Mouse (Mus musculus): ENCODE measurements around the gene Dusp5. TPM values are rescaled to one million over a fixed set of nuclear protein-coding genes. Genes with fewer than 3 reads are reported as not detected.
"Not testable (repeated sequence)": the region's sequence is repeated elsewhere in the genome, so short reads cannot be mapped to it uniquely, and the experiment has no call there.

Gene Dusp5
- polyA plus RNA-seq, 2 experiments from 2014 or later, result 6.7 to 11.1 TPM

DNA sequence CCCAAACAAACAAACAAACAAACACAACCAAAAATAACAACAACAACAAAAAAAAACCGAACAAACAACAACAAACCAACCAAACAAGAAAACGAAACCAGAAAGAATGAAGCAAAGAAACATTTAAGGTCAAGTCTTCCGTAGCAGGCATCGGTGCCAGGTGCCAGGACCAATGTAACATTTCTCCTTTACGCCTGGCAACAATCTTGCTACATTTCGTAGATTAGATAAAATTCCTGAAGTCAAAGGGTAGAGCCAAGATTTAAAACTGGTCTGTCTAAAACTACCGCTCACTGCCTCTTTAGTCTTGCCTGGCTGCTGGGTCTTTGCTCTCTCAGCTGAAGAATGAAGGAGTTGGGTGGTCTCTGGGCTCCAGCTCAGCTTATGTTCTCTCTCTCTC lies 47.2 kb downstream of the Dusp5 start:
- ATAC-seq, result no peak

DNA sequence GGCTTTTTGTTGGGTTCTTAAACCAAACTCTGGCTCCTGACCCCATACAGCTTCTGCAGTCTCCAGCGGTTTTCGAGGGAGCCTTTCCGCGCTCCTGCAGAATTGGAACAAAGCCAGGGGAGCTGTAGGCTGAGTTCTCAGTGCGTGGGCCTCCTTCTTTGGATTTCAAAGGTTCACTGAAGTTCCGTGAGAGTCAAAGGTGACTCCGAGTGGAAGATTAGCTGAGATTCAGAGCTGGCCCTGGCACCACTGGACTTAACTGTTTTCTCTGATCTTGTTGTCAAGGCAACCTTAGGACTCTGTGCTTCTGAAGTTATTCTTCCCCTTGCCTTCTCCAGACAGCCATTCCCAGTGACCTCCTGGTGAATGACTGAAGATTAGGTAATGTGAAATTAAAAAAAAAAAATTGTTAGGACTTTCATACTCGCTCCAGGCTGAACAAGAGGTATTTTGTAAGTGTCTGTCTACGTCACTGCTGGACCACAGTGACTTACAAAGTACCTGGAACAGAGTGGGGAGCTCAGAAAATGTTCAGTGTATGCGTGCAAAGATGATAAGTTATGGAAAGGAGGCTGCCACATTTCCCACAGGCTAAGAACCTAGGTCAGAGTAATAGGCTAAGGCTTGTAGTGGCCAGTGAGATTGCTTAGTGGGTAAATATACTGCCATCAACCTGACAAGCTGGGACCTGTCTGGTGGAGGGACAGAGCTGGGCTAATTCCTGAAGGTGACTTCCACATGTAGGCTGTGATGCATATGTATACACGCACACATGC lies 48.3 kb downstream of the Dusp5 start:
- ATAC-seq, result no peak

DNA sequence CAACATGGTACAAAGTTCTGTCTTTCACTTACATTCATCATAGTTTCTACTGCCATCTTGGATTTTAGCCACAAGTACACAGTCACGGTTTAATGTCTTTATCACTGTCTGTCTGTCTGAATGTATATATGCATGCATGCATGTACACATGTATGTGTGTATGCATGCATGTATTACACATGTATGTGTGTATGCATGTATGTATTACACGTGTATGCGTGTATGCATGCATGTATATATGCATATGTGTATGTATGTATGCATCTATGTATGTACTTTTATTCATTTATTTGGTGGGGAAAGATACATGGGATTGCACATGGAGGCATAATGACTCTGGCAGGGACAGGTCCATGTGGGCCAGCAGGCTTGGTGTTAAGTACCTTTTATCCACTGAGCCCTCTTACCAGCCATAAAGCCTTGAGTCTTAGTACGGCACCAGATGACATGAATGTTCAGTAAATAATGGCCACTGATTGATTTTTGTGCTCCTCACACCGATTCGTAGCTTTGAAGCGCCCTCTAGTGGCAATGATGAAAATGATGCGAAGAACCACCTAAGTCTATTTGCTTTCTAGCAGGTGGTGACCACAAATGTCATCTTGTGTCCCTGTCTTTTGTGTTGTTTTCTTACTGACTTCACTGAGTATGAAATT lies 49.8 kb downstream of the Dusp5 start:
- ATAC-seq, result peak; percentile 95

DNA sequence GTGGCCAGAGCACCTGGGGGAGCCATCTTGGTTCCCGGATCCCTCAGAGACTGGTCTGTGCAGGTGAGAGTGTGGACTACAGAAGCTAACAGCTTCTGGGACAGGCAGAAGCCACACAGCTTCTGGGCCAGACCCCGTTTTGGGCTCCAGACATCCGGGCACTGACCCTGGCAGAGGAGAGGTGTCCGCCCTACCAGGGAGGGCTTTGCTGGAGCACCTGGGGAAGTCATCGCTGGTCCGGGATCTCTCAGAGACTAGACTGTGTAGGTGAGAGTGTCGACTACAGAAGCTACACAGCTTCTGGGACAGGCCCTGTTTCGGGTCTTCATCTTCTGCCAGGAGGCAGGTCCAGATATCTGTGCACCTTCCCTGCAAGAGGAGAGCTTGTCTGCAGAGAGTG lies 51.4 kb downstream of the Dusp5 start:
- ATAC-seq, result not testable (repeated sequence)

DNA sequence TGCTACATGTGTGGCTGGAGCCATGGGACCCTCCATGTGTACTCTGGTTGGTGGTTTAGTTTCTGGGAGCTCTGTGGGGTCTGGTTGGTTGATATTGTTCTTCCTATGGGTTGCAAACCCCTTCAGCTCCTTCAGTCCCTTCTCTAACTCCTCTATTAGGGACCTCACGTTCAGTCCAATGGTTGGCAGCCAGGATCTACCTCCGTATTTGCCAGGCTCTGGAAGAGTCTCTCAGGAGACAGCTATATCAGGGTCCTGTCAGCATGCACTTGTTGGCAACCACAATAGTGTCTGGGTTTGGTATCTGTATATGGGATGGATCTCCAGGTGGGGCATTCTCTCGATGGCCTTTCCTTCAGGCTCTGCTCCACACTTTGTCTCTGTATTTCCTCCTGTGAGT lies 58.8 kb downstream of the Dusp5 start:
- not testable (repeated sequence) for ATAC-seq

DNA sequence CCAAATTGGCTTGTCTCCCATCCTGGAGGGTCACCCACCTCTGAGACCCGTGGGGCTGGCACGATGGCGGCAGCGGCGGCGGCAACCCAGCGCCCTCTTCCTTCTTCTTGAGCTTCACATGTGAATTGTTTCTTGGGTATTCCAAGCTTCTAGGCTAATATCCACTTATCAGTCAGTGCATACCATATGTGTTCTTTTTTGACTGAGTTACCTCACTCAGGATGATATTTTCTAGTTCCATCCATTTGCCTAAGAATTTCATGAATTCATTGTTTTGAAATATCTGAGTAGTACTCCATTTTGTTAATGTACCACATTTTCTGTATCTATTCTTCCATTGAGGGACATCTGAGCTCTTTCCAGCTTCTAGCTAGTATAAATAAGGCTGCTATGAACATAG lies 60.1 kb downstream of the Dusp5 start, which contains the start of gene Nutf2-ps1:
Gene Nutf2-ps1 (minus strand): TSS at position 101 of the 400 bp plus-strand sequence.
- ATAC-seq, result not testable (repeated sequence)

Other genes starting within 250 kb of the Dusp5 start
- 1 to 10 TPM; 4.8 to 6.2 TPM for gene Mxi1, start 218.6 kb upstream of the Dusp5 start, polyA plus RNA-seq (2017; shearing (Covaris generic))
- not detected for gene Gm10197, start 157.3 kb upstream of the Dusp5 start, polyA plus RNA-seq (2017; shearing (Covaris generic))
- gene Smndc1, start 138.5 kb upstream of the Dusp5 start, polyA plus RNA-seq (2017; shearing (Covaris generic)), result 10 to 100 TPM; 32.0 to 32.3 TPM
- gene Nutf2-ps1, start 60.0 kb downstream of the Dusp5 start, polyA plus RNA-seq (2017; shearing (Covaris generic)), result 100 to 1,000 TPM; 158 to 191 TPM
- 10 to 100 TPM; 38.9 to 40.8 TPM for gene Smc3, start 71.3 kb downstream of the Dusp5 start, polyA plus RNA-seq (2017; shearing (Covaris generic))
- under 1 TPM; 0.17 to 0.32 TPM for gene Rbm20, start 148.2 kb downstream of the Dusp5 start, polyA plus RNA-seq (2017; shearing (Covaris generic))